Comparison of ENCODE assay signal across 15 mouse cellular contexts in genomic region chr15:77830481-77831137, GRCm38 (mm10). TPM values are rescaled to one million over a fixed set of nuclear protein-coding genes. Genes with fewer than 3 reads are reported as not detected.
DNase-seq lines count a peak whose midpoint lies in the region; ATAC-seq and TF ChIP-seq lines count a peak whose summit lies in the region.
"Had no signal": no experiment of that assay in that cellular context is flagged by ENCODE, and none has a peak within 500 bp of the region (broad histone marks: within the 10 kb centered on the region; RNA-seq: fewer than 3 reads in every experiment).

No protein-coding gene starts in this region.

- H3K4me2 ChIP-seq in kidney, embryonic 15.5 days = no peak overlapping the region
- peak overlapping the region; percentile 18 for H3K4me2 ChIP-seq in CH12.LX (ENCODE audit: insufficient read depth, low read depth, poor library complexity, severe bottlenecking)
- H3K4me2 ChIP-seq in midbrain, embryonic 13.5 days (replicated peaks) = no peak overlapping the region
- H3K4me2 ChIP-seq in forebrain, embryonic 16.5 days (ENCODE audit: low read length) = no peak overlapping the region
- H3K4me2 ChIP-seq: neural tube, embryonic 12.5 days had no signal

- peak; percentile 0 for TF ChIP-seq RAD21 in CH12.LX (IDR thresholded peaks at IDR 0.05; ENCODE audit: low read depth, low read length)

- TF ChIP-seq EP300 in CH12.LX (IDR thresholded peaks at IDR 0.05; ENCODE audit: low read length) = peak; percentile 65; the same call in 1 of the 2 replicates

- peaks cover 98% of the 10 kb centered on the region for H3K79me2 ChIP-seq in CH12.LX (replicated peaks; ENCODE audit: control insufficient read depth, extremely low read depth, insufficient read depth, poor library complexity, severe bottlenecking)
- peaks cover 100% of the 10 kb centered on the region for H3K79me2 ChIP-seq in macrophage (ENCODE audit: inconsistent target)

- in situ Hi-C loops in CH12.LX (cut with MboI; ENCODE audit: low pct_ligation_motif_present, low pct_unique_long_range_greater_than_20kb, low sequenced_read_pairs) = no loop called here

- no peak overlapping the region for H3K9ac ChIP-seq in kidney, embryonic 15.5 days
- H3K9ac ChIP-seq in CH12.LX (ENCODE audit: insufficient read depth, low read depth) = peak overlapping the region; percentile 6; the same call in 1 of the 2 replicates
- no peak overlapping the region for H3K9ac ChIP-seq in midbrain, embryonic 13.5 days (replicated peaks)
- H3K9ac ChIP-seq in forebrain, embryonic 16.5 days (replicated peaks; ENCODE audit: low read depth, low read length) = no peak overlapping the region
- H3K9ac ChIP-seq: neural tube, embryonic 12.5 days had no signal

- WGBS in kidney, embryonic 15.5 days = 88% methylated on average over 5 of the region's 5 CpGs
- 23% methylated on average over 5 of the region's 5 CpGs for WGBS in macrophage (ENCODE audit: missing documents)
- 94% methylated on average over 5 of the region's 5 CpGs for WGBS in midbrain, embryonic 13.5 days
- 94% methylated on average over 5 of the region's 5 CpGs for WGBS in forebrain, embryonic 16.5 days

- no peak for TF ChIP-seq CTCF in CH12.LX (conservative IDR thresholded peaks at IDR 0.05 in 1 of 2, IDR thresholded peaks at IDR 0.05 in 1 of 2; ENCODE audit: low read depth in 2 of 2, low read length in 2 of 2)

- no peak for TF ChIP-seq POLR2A in CH12.LX (IDR thresholded peaks at IDR 0.05; ENCODE audit: low read depth, low read length)

- H3K27ac ChIP-seq in kidney, embryonic 15.5 days = peak overlapping the region; percentile 83
- H3K27ac ChIP-seq in CH12.LX (ENCODE audit: insufficient read depth, low read depth) (peak overlapping the region; percentile 94), macrophage (peak overlapping the region; percentile 17; the same call in 1 of the 2 replicates)
- H3K27ac ChIP-seq in brown adipose tissue, adult 24 weeks (replicated peaks; ENCODE audit: low read depth, low read length) = peak overlapping the region; percentile 23
- no peak overlapping the region for H3K27ac ChIP-seq in midbrain, embryonic 13.5 days
- H3K27ac ChIP-seq in forebrain, embryonic 16.5 days (ENCODE audit: low read length) = no peak overlapping the region
- H3K27ac ChIP-seq: layer of hippocampus, adult 2 months; neural tube, embryonic 12.5 days had no signal

- H3K4me1 ChIP-seq in kidney, embryonic 15.5 days = peaks cover 96% of the 10 kb centered on the region
- H3K4me1 ChIP-seq in CH12.LX (ENCODE audit: control insufficient read depth in 1 of 2, insufficient read depth in 2 of 2) = peaks cover 47 to 89% of the 10 kb centered on the region in 2 experiments
- H3K4me1 ChIP-seq in brown adipose tissue, adult 24 weeks (ENCODE audit: control insufficient read depth, insufficient read depth, insufficient read length, low read length) = peaks cover 70% of the 10 kb centered on the region
- peaks cover 12% of the 10 kb centered on the region for H3K4me1 ChIP-seq in midbrain, embryonic 13.5 days (replicated peaks)
- peaks cover 8% of the 10 kb centered on the region; the same call in 1 of the 2 replicates for H3K4me1 ChIP-seq in forebrain, embryonic 16.5 days (replicated peaks; ENCODE audit: control insufficient read depth, insufficient read depth, low read length)

- H3K36me3 ChIP-seq in kidney, embryonic 15.5 days = peaks cover 13% of the 10 kb centered on the region
- peaks cover 23 to 67% of the 10 kb centered on the region in 2 experiments for H3K36me3 ChIP-seq in CH12.LX (replicated peaks in 1 of 2; ENCODE audit: control insufficient read depth in 1 of 2, insufficient read depth in 1 of 2, low read length in 1 of 2)
- H3K36me3 ChIP-seq in macrophage (ENCODE audit: inconsistent target) = no peaks in the 10 kb centered on the region
- H3K36me3 ChIP-seq in midbrain, embryonic 13.5 days = no peaks in the 10 kb centered on the region
- H3K36me3 ChIP-seq in forebrain, embryonic 16.5 days (ENCODE audit: control insufficient read depth, insufficient read depth) = no peaks in the 10 kb centered on the region
- H3K36me3 ChIP-seq: neural tube, embryonic 12.5 days had no signal

- H3K27me3 ChIP-seq in kidney, embryonic 15.5 days = no peaks in the 10 kb centered on the region
- H3K27me3 ChIP-seq in CH12.LX (replicated peaks) = no peaks in the 10 kb centered on the region
- no peaks in the 10 kb centered on the region for H3K27me3 ChIP-seq in midbrain, embryonic 13.5 days
- no peaks in the 10 kb centered on the region for H3K27me3 ChIP-seq in forebrain, embryonic 16.5 days (replicated peaks; ENCODE audit: control insufficient read depth, insufficient read depth, low read length)
- H3K27me3 ChIP-seq: neural tube, embryonic 12.5 days had no signal

- H3K9me3 ChIP-seq in kidney, embryonic 15.5 days (replicated peaks) = no peaks in the 10 kb centered on the region
- no peaks in the 10 kb centered on the region for H3K9me3 ChIP-seq in CH12.LX (replicated peaks; ENCODE audit: low read length)
- no peaks in the 10 kb centered on the region for H3K9me3 ChIP-seq in midbrain, embryonic 13.5 days
- no peaks in the 10 kb centered on the region for H3K9me3 ChIP-seq in forebrain, embryonic 16.5 days (ENCODE audit: control insufficient read depth, low read length)
- H3K9me3 ChIP-seq: neural tube, embryonic 12.5 days had no signal

- dilution Hi-C loops in CH12.LX (cut with MboI; ENCODE audit: extremely low pct_ligation_motif_present, extremely low pct_unique_long_range_greater_than_20kb, low sequenced_read_pairs) = no loop called here

- H3K4me3 ChIP-seq in kidney, embryonic 15.5 days (replicated peaks) = no peak overlapping the region
- no peak overlapping the region for H3K4me3 ChIP-seq in CH12.LX (replicated peaks in 1 of 3; ENCODE audit: low read depth in 2 of 3, low read length in 2 of 3, poor library complexity in 1 of 3)
- no peak overlapping the region for H3K4me3 ChIP-seq in brown adipose tissue, adult 24 weeks (ENCODE audit: insufficient read depth, low read depth, low read length)
- H3K4me3 ChIP-seq in macrophage (ENCODE audit: inconsistent target) = no peak overlapping the region
- no peak overlapping the region for H3K4me3 ChIP-seq in midbrain, embryonic 13.5 days (replicated peaks)
- H3K4me3 ChIP-seq in forebrain, embryonic 16.5 days (replicated peaks; ENCODE audit: low read length) = no peak overlapping the region
- H3K4me3 ChIP-seq: layer of hippocampus, adult 2 months; neural tube, embryonic 12.5 days had no signal

- no peak for DNase-seq in kidney, adult 18-20 months
- no peak for DNase-seq in CH12.LX (ENCODE audit: extremely low read depth)
- DNase-seq in gastrocnemius, adult 18-20 months (ENCODE audit: low spot score) = no peak
- DNase-seq: adrenal gland, postnatal 14 days; cerebellum, postnatal 36 days; right cerebral cortex, postnatal 25 days; thymus, postnatal 4 days had no signal

- ATAC-seq in kidney, embryonic 15.5 days (replicated peaks; ENCODE audit: low FRiP score) = no peak
- ATAC-seq in midbrain, embryonic 13.5 days = no peak
- ATAC-seq in forebrain, embryonic 16.5 days = no peak
- ATAC-seq: forebrain, embryonic 14.5 days had no signal

TF ChIP-seq in CH12.LX, 34 proteins besides CTCF, POLR2A, EP300 and RAD21 (continues in another document):
- TF ChIP-seq NELFE (IDR thresholded peaks at IDR 0.05; ENCODE audit: low read depth, low read length) = no peak
- no peak for TF ChIP-seq RCOR1 (conservative IDR thresholded peaks at IDR 0.05; ENCODE audit: low read depth, low read length)
- peak; percentile 38; the same call in 1 of the 2 replicates for TF ChIP-seq TCF12 (IDR thresholded peaks at IDR 0.05; ENCODE audit: low read depth, low read length)
- TF ChIP-seq ETS1 (conservative IDR thresholded peaks at IDR 0.05; ENCODE audit: low read depth, low read length) = 0 out of 2 replicates have a peak, but pooled peaks have one; percentile 25
- TF ChIP-seq HCFC1 (IDR thresholded peaks at IDR 0.05; ENCODE audit: low read depth, low read length) = no peak
- TF ChIP-seq MAFK (IDR thresholded peaks at IDR 0.05; ENCODE audit: insufficient replicate concordance, low read length) = no peak; the same call in 1 of the 2 replicates
- TF ChIP-seq KAT2A (IDR thresholded peaks at IDR 0.05; ENCODE audit: insufficient replicate concordance, low read length) = no peak
- no peak for TF ChIP-seq ZKSCAN1 (IDR thresholded peaks at IDR 0.05; ENCODE audit: borderline replicate concordance, low read depth, low read length)
- TF ChIP-seq ZNF384 (IDR thresholded peaks at IDR 0.05; ENCODE audit: low read depth, low read length) = no peak
- TF ChIP-seq IRF4 (IDR thresholded peaks at IDR 0.05; ENCODE audit: low read depth, low read length) = peak; percentile 75
- TF ChIP-seq MEF2A (IDR thresholded peaks at IDR 0.05; ENCODE audit: borderline replicate concordance, low read depth, low read length) = no peak
- peak; percentile 51; the same call in 1 of the 2 replicates for TF ChIP-seq SIN3A (IDR thresholded peaks at IDR 0.05; ENCODE audit: low read length)
- 0 out of 2 replicates have a peak, but pooled peaks have one; percentile 9 for TF ChIP-seq BHLHE40 (IDR thresholded peaks at IDR 0.05; ENCODE audit: low read depth, low read length)
- TF ChIP-seq JUN (IDR thresholded peaks at IDR 0.05; ENCODE audit: insufficient read depth, low read depth, low read length) = no peak
- TF ChIP-seq CHD1 (IDR thresholded peaks at IDR 0.05; ENCODE audit: low read depth, low read length) = no peak
- no peak for TF ChIP-seq PAX5 (IDR thresholded peaks at IDR 0.05; ENCODE audit: low read length)
- peak; percentile 60 for TF ChIP-seq ELF1 (IDR thresholded peaks at IDR 0.05; ENCODE audit: low read depth, low read length)
- no peak for TF ChIP-seq UBTF (IDR thresholded peaks at IDR 0.05; ENCODE audit: low read depth, low read length)
- no peak for TF ChIP-seq USF2 (conservative IDR thresholded peaks at IDR 0.05; ENCODE audit: low read depth, low read length)
- TF ChIP-seq SMC3 (IDR thresholded peaks at IDR 0.05; ENCODE audit: low read depth, low read length) = no peak; the same call in none of the 2 replicates

RNA-seq across cellular contexts. Expression of gene Myh9, which starts 11.4 kb away (rescaled TPM):
- 56.2 and 60.2 TPM in 2 replicates for polyA plus RNA-seq in kidney, embryonic 15.5 days (2015; fragmentation: Nextera tagmentation; extraction: Ambion mirVana)
- total RNA-seq in CH12.LX (2012; rRNA removed) (128 and 146 TPM in 2 replicates), CH12.LX (2014; rRNA removed) (43.8 and 46.4 TPM in 2 replicates)
- polyA plus RNA-seq in CH12.LX (2012; ENCODE audit: insufficient read length, low read depth) (165 and 178 TPM in 2 replicates), macrophage (2018) (130 to 219 TPM (median 188 TPM) in 3 replicates)
- polyA plus RNA-seq in brown adipose tissue, adult 24 weeks (2012; ENCODE audit: insufficient read depth, insufficient read length, missing spikeins) = 36.0 and 59.3 TPM in 2 replicates
- 100 to 1,000 TPM; 116 to 655 (median 298) TPM for total RNA-seq in macrophage (2018; cell fraction: chromatin; rRNA removed)
- 100 to 1,000 TPM; 130 to 278 (median 207) TPM for total RNA-seq in macrophage (2018; cell fraction: cytosol; rRNA removed)
- 100 to 1,000 TPM; 203 to 600 (median 357) TPM for total RNA-seq in macrophage (2018; cell fraction: nucleus; rRNA removed)
- 11.8 and 14.1 TPM in 2 replicates for polyA plus RNA-seq in midbrain, embryonic 13.5 days (2015; fragmentation: Nextera tagmentation; extraction: Ambion mirVana)
- polyA plus RNA-seq in forebrain, embryonic 16.5 days (2015; fragmentation: Nextera tagmentation; extraction: Ambion mirVana) = 12.2 and 13.6 TPM in 2 replicates
- 10 to 100 TPM; 42.8 to 63.0 TPM for total RNA-seq in gastrocnemius, adult 18-20 months (2021)

Comparison
In these comparisons a context has a peak if more than half of its experiments do, and no peak if none do; other contexts are left out.
1. H3K27ac ChIP-seq: peak in kidney, embryonic 15.5 days (single experiment), CH12.LX (single experiment), brown adipose tissue, adult 24 weeks (single experiment) and macrophage (single experiment); none in midbrain, embryonic 13.5 days (single experiment) and forebrain, embryonic 16.5 days (single experiment).